Comparison of ENCODE assay signal across 16 mouse cellular contexts in the genomic region with DNA sequence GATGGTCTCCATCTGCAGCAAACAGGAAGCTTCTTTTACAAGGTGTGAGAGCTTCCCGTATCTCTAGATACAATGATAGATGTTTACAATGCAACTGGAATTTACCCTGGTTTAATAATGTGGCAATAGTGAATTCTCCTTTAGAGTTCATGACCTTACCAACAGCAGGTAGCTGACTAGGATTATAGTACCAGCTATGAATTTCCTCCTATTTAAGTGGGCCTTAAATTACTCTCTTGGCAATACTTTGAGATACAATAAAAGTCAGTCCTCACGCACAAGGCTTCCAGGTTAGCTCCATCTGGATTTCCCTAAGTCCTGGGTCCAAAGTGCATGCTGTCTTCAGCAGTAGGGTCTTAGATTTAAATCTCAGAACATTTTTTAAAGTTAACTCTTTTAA.
"Had no signal": no experiment of that assay in that cellular context is flagged by ENCODE, and none has a peak within 500 bp of the region (broad histone marks: within the 10 kb centered on the region; RNA-seq: fewer than 3 reads in every experiment).

No protein-coding gene starts in this region.

- DNase-seq: lung, adult 2 months; lung, postnatal 14 days; lung, postnatal 36 days; right cerebral cortex, postnatal 14 days; spleen, adult 18-20 months; thymus, adult 18-20 months; thymus, postnatal 14 days; thymus, postnatal 36 days had no signal

- H3K4me3 ChIP-seq: lung, embryonic 15.5 days; megakaryocyte, embryonic 14.5 days; midbrain, embryonic 13.5 days; midbrain, embryonic 15.5 days; neural tube, embryonic 12.5 days had no signal

- H3K4me1 ChIP-seq: lung, embryonic 15.5 days; megakaryocyte, embryonic 14.5 days; midbrain, embryonic 13.5 days; midbrain, embryonic 15.5 days; neural tube, embryonic 12.5 days had no signal

- H3K27me3 ChIP-seq: lung, embryonic 15.5 days; megakaryocyte, embryonic 14.5 days; midbrain, embryonic 13.5 days; midbrain, embryonic 15.5 days; neural tube, embryonic 12.5 days had no signal

- H3K27ac ChIP-seq: lung, embryonic 15.5 days; macrophage; midbrain, embryonic 13.5 days; midbrain, embryonic 15.5 days; neural tube, embryonic 12.5 days had no signal

- H3K9ac ChIP-seq: lung, embryonic 15.5 days; midbrain, embryonic 13.5 days; midbrain, embryonic 15.5 days; neural tube, embryonic 12.5 days had no signal

- ATAC-seq: lung, postnatal 0 days; midbrain, embryonic 13.5 days; midbrain, embryonic 15.5 days had no signal

- H3K36me3 ChIP-seq: midbrain, embryonic 15.5 days; neural tube, embryonic 12.5 days had no signal

- H3K4me2 ChIP-seq: lung, embryonic 15.5 days; midbrain, embryonic 11.5 days; midbrain, embryonic 13.5 days; midbrain, embryonic 15.5 days; neural tube, embryonic 12.5 days had no signal

- H3K9me3 ChIP-seq: lung, embryonic 15.5 days; megakaryocyte, embryonic 14.5 days; midbrain, embryonic 13.5 days; midbrain, embryonic 15.5 days; neural tube, embryonic 12.5 days had no signal
